Mouse (Mus musculus) activated CD4-positive, CD25-positive, alpha-beta regulatory T cell, adult 4 months (primary cell): ENCODE measurements around the gene Asb17. TPM values are rescaled to one million over a fixed set of nuclear protein-coding genes. Genes with fewer than 3 reads are reported as not detected.
"Not testable (repeated sequence)": the region's sequence is repeated elsewhere in the genome, so short reads cannot be mapped to it uniquely, and the experiment has no call there.

ENCODE experiments used
- ATAC-seq: one replicate; pipeline ENCODE4 v1.8.0; 2017
- polyA plus RNA-seq, 2 experiments: library from polyadenylated mRNA; unstranded; fragments of 100-300 nt; shearing (Covaris generic); gene quantifications; one replicate each; pipeline ENCODE4 v1.2.1; 2017

The Asb17 gene
- polyA plus RNA-seq, result under 1 TPM in 1 of 2 experiments, not detected in 1; 0.24 TPM

- no peak for ATAC-seq
Measured at GRCm38 (mm10) chr3:153844030-153844429, at the start of gene Asb17. TSS of gene Asb17 (plus strand) at chr3:153844209.

DNA sequence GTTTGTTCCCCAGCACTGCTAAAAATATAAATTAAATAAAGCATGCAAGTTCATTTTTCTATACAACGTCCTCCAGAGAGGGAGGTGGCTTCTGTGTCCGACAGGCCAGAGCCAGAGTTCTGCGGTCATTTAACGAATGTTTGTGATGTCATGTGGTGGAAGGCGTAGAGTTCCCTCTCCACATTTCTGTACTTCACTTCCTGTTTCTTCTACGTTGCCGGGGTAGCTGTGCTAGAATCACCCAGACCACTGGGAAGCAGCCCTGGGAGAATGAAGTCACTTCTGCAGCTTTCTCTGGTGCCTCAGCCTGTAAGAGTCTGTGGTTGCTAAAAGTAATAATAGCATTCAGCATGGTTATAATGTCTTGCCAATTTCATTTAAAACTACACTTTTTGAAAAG, 46.4 kb upstream of the Asb17 start:
- ATAC-seq, result no peak

- ATAC-seq, result no peak
Measured at GRCm38 (mm10) chr3:153799603-153800002, 44.4 kb upstream of the Asb17 start.

DNA sequence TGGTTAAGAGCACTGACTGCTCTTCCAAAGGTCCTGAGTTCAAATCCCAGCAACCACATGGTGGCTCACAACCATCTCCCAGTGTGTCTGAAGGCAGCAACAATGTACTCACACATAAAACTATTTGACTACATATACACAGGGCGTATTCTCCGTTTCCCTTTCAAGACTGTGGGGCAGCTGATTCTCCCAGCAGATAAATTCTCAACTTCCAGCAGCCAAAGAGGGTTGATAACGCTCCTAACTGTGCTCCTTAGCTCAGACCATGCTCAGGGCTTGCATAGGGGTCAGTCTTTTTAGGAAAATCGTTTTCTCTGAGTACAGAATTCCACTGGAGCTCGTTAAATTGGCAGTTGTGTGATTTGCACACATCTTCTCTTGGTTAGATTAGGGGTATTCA, 43.3 kb upstream of the Asb17 start:
- no peak for ATAC-seq

- ATAC-seq, result no peak
Measured at GRCm38 (mm10) chr3:153801541-153801940, 42.5 kb upstream of the Asb17 start.

GRCm38 (mm10) chr3:153802640-153803039, 41.4 kb upstream of the Asb17 start:
- no peak for ATAC-seq

- ATAC-seq, result no peak
Measured at GRCm38 (mm10) chr3:153804032-153804431, 40.0 kb upstream of the Asb17 start.

DNA sequence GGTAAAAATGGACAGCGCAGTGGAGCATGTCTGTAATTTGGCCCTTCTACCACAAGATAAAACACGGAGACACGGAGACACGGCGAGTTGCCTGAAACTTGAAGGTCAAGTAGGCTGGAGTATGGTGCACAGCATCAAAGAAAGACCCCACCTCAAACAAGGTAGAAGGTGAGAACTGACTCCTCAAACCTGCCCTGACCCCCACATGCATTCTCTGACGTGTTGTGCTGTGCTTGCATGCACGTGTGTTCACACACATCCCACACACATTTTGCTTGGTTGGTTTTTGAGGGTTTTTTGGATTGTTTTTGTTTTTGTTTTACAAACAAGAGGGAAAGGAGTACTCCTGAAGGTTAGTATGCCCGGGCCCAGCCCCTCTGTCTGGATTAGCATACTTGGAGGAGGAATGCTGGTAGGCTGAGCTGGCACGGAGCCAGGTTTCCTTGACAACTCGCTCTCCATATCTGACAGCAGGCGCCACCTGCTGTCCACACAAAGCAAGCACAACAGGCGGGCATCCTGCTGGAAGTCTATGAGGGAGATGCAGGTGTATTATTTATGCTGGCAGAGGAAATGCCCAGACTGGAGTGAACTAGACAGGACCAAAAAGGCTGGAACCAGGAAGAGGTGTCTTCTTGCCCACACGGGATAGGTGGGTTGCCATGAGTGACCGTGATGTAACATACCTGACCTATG, 37.8 kb upstream of the Asb17 start:
- ATAC-seq, result peak; percentile 77

GRCm38 (mm10) chr3:153806773-153807443, 37.1 kb upstream of the Asb17 start:
- ATAC-seq, result no peak

DNA sequence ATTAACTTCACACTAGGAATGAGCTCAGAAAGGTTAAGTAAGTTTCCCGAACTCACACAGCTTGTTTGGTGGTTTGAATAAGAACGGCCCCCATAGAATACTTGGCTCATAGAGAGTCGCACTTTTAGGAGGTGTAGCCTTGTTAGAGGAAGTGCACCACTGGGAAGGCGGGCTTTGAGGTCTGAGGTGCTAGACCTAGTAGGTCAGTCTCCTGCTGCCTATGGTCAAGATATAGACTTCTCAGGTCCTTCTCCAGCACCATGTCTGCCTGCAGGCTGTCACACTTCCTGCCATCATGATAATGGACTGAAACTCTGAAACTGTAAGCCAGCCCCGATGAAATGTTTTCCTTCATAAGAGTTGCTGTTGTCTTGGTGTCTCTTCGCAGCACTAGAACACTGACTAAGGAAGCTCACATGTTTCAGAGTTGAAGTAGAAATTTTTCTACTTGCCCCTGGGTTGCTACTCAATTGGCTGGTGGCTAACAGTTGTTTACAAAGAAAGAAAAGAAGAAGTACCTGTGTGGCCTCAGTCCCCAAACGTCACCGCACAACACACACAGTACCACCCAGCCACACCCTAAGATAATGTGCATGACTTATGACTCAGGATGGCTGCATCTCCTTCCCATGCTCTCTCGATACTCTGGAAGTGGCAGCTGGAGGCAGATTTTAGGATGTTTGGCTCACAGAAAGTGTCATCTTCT, 36.4 kb upstream of the Asb17 start:
- ATAC-seq, result no peak

- no peak for ATAC-seq
Measured at GRCm38 (mm10) chr3:153808406-153808805, 35.6 kb upstream of the Asb17 start.

- no peak for ATAC-seq
Measured at GRCm38 (mm10) chr3:153814026-153814425, 30.0 kb upstream of the Asb17 start.

- no peak for ATAC-seq
Measured at GRCm38 (mm10) chr3:153817376-153817890, 26.6 kb upstream of the Asb17 start.

DNA sequence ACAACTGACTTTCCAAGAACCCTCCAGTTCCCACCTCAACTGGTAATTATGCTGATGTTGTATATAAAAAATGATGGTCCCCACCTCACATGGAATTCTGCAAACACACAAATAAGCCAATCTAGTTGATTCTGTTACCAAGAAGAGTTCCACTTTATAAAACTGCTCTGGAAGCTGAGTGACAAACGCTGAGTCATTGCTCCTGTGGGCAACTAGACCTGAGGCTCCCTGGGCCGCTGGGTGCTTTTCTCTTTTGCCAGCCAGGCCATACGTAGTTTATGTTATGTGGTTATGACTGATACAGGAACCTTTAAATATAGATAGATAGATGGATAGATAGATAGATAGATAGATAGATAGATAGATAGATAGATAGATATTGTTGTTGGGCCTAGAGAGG, 25.3 kb upstream of the Asb17 start:
- no peak for ATAC-seq

GRCm38 (mm10) chr3:153819438-153819837, 24.6 kb upstream of the Asb17 start:
- ATAC-seq, result no peak

- ATAC-seq, result no peak
Measured at GRCm38 (mm10) chr3:153823671-153824515, 20.1 kb upstream of the Asb17 start.

- no peak for ATAC-seq
Measured at GRCm38 (mm10) chr3:153825197-153825596, 18.8 kb upstream of the Asb17 start.

DNA sequence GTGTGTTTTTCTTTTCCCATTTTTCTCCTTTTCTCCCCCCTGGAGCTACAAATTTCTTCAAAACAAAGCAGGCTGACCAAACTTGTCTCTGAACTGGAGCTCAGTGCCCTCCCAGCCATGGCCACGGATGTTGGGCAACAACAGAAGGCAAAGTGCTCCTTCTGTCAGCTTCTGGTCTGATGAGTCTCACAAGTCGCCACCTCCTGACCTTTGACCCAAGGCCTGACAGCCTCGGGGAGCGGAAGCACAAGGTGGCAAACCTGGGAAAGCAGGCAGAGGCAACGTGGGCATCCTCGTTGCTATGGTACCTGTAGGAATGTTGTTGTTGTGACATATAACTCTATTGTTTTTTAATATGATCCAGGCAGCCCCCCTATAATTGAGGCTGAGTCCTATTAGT, 17.4 kb upstream of the Asb17 start:
- no peak for ATAC-seq

GRCm38 (mm10) chr3:153829788-153830187, 14.2 kb upstream of the Asb17 start:
- ATAC-seq, result not testable (repeated sequence)

DNA sequence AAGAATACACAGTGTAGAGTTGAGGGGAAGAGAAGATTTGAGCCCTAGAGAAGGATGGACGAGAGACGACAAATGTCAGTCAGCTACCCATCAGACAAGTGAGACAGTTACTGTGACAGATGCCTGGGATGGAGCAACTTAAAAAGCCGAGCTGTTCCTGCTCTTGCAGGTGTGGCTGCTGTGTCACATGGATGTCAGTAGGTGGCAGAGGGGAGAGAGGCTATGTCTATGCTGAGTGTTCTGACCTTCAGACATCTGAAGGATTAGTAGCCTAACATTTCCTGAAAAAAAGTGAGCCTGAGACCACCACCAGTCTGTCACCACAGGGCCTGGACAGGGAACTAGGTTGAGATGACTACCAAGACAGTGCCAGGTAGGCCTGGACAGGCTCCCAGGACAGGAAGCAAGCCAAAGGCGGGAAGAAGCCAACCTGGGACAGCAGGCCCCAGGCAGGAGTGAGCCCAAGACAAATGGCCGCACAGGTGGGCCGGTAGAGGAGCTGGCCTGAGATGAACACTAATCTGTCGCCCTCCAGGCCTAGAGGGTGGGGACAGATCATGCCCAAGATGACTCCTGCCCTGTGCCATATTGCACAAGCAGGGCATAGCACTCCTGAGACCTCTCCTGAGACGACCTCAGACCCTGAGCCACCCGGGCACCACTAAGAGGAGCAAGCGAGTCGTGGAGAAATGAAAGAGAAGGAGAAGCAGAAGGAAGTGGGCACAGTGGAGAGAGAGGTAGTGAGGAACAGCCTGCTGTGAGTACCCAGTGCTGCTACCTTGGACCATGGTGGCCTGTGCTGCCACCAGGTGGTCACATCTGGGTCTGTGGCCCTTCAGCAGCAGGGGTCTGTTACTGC, 12.8 kb upstream of the Asb17 start:
- ATAC-seq, result no peak

- no peak for ATAC-seq
Measured at GRCm38 (mm10) chr3:153831873-153832653, 11.9 kb upstream of the Asb17 start.
